Mouse (Mus musculus): ENCODE results near the gene Stk11.
A peak's percentile ranks its signal among the peaks of the same experiment; 100 is the strongest.

Stk11 gene

DNA sequence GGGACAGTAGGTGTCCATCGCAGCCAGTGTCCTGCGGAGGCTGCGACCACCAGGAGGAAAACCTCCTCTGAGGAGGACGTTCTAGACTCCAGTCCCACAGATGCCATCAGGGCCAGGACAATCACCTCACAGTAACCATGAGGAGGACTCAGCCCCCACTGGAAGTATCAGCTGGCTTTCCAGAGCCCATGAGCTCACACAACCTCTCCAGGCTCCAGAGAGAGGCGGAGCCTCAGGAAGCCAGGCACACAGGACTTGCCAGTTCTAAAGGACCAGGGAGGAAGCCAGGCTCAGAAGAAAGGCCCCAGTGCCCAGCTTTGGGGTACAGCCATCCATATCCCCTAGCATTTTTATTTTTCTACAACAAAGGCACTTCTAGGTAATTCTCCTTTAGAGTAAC is 20.1 kb upstream of the Stk11 start:
- no peak for DNase-seq (ENCODE audit: low read depth)

DNA sequence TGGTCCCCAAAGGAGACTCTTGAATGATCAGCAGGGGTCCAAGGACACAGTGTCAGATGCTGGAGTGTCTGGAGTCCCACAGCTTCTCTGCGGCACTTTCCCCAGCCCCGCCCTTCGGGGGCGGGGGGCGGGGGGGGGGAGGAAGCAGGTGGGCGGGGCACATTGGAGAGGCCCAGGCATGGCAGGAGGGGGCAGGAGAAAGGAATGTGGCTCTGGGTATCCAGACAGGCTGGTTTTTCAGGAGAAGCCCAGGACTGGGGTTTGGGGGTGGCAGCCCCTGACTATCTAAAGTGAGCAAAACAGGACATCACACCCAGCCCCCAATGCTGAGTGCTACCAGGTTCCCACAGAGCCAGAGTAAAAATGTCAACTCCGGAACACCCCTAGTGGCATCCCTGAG is 18.3 kb upstream of the Stk11 start:
- no peak for DNase-seq (ENCODE audit: low read depth)

DNA sequence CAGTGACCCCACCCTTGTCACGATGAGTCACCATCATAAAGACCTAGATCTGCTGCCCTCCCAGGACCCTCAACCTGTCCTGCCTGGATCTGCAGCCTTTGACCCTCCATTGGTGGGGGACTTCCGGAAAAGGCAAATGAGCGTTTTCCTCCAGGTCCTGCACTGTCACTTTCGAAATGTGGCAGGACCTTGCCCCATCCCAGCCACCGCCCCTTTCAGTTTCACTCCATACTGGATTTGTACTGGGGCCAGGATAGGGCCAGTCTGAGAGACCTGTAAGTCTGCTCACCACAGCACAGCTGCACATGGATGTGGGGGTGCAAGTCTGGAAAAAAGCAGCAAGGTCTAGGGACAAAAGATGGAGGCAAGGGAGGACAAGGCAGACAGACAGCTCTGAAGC is 17.0 kb upstream of the Stk11 start:
- no peak for DNase-seq (ENCODE audit: low read depth)

- no peak for DNase-seq (ENCODE audit: low read depth)
Measured at GRCm38 (mm10) chr10:80100982-80101381, 14.6 kb upstream of the Stk11 start.

DNA sequence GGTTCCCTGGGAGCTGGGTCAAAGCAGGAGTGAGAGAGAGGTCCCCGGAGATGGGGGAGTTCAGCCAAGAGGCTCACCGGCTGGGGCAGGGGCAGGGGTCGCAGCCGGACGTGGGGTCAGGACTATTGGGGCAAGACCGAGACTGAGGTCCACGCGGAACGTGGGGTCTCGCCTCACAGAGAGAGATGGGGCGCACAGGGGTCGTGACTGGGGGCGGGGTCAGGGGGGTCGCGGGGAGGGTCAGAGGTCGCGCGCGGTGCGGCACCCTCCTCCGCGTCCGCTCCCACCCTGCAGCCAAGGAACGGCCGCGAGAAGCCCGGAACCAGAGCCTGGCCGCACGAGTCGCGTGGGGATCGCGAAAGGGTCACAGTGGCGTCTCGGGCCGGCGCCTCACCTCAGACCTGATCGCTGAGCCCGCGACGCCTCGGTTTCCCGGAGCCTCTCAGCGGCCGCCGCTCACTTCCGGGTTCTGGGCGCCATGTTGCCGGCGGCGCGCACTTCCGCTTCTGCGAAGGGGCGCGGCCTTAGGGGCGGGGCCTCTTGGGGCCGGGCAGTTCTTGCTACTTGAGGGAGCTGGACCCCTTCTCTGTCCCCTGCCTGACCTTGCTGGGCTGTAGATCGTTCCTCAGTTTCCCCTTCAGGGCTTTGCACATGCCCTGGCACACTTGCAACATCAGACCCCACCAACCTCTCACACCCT is 13.2 kb upstream of the Stk11 start:
- peak; percentile 84 for DNase-seq (ENCODE audit: low read depth)

- DNase-seq (ENCODE audit: low read depth) = no peak
Measured at GRCm38 (mm10) chr10:80103032-80103431, 12.6 kb upstream of the Stk11 start.

- no peak for DNase-seq (ENCODE audit: low read depth)
Measured at GRCm38 (mm10) chr10:80104181-80104580, 11.4 kb upstream of the Stk11 start.

GRCm38 (mm10) chr10:80105460-80105859 is 10.1 kb upstream of the Stk11 start, which contains the start of gene Sbno2:
Gene Sbno2, minus strand, starts transcription at chr10:80105571.
- no peak for DNase-seq (ENCODE audit: low read depth)

- DNase-seq (ENCODE audit: low read depth) = no peak
Measured at GRCm38 (mm10) chr10:80105926-80106325, 9.7 kb upstream of the Stk11 start.

GRCm38 (mm10) chr10:80107678-80108077 is 7.9 kb upstream of the Stk11 start:
- DNase-seq (ENCODE audit: low read depth) = no peak

- peak; percentile 93 for DNase-seq (ENCODE audit: low read depth)
Measured at GRCm38 (mm10) chr10:80114341-80115284, 990 bp upstream of the Stk11 start.

DNA sequence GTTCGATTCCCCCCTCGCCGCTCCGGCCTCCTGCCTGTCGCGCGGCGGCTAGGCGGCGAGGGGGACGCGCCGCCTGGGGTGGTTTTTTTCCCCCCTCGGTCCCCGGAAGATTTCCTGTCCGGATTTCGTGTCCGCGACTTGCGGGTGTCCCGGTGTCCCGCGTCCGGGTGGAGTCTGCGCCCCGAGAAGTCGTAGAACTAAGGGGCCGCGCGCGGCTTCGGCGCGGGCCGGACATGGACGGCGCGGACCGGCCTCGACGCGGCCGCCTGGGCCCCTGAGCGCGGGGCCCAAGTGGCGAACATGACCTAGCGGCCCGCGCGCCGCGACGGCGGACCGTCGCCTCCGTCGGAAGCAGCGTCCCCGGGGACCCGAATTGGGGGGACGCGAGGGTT is 337 bp downstream of the Stk11 start:
- no peak for DNase-seq (ENCODE audit: low read depth)

DNA sequence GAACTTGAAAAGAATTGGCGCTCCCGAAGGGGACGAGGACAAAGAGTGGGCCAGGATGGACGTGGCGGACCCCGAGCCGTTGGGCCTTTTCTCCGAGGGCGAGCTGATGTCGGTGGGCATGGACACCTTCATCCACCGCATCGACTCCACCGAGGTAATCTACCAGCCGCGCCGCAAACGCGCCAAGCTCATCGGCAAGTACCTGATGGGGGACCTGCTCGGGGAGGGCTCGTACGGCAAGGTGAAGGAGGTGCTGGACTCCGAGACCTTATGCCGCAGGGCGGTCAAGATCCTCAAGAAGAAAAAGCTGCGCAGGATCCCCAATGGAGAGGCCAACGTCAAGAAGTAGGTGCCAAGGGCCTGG is 942 bp downstream of the Stk11 start:
- DNase-seq (ENCODE audit: low read depth) = no peak

DNA sequence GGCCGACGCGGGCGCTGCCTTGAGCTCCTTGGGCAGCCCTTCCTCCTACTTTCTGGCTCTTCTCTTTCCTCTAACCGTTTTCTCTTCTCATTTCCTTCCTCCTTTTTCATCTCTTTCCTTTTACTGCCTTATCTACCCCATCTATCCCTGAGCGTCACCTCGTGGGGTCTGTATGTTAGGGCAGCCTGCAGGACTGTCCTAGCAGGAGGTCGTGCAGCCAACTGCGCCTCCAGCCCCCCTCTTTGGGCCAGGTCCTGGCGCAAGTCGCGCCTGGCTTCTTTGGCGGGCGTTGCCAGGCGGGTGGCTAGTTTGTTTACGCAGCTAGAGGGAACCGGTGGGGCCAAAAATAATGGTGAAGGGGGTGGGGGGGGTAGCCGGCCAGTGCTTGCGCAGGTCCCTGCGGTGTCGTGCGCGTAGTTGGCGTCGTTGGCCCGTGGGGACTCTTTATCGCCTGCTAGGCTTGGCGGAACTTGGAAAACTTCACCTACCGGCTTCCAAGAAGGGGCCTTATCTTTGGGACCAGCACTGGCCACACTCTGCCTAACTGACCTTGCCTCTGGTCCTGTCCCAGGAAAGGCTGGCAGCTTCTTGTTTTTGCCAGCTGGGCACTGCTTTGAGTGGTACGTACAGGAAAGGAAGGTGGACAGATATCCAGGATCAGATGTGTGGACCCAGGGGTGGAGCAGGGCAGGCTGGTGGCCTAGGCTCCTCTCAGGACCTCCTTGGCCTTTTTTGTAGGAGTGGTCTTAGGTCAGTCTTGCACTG is 1.5 kb downstream of the Stk11 start:
- DNase-seq (ENCODE audit: low read depth) = peak; percentile 66

DNA sequence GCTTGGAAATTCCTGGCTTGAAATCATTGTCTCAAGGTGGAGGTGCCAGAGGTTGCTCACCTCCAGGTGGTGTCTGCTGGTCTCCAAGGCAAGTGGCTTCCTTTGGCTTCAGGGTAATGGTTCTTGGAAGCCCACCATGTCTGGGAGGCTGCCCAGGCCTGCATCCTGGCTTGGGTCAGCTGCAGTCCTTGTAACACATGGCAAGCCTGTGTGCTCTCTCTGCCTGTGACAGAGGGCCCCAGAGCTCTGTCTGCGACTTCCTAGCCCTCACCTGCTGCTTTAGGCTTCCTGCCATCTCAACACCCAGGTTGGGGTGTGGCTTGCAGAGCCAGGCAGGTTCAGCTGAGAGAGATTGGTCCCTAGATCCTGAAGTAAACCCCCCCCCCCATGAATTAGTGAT is 2.1 kb downstream of the Stk11 start:
- DNase-seq (ENCODE audit: low read depth) = no peak

- DNase-seq (ENCODE audit: low read depth) = no peak
Measured at GRCm38 (mm10) chr10:80118552-80118951, 2.9 kb downstream of the Stk11 start.

DNA sequence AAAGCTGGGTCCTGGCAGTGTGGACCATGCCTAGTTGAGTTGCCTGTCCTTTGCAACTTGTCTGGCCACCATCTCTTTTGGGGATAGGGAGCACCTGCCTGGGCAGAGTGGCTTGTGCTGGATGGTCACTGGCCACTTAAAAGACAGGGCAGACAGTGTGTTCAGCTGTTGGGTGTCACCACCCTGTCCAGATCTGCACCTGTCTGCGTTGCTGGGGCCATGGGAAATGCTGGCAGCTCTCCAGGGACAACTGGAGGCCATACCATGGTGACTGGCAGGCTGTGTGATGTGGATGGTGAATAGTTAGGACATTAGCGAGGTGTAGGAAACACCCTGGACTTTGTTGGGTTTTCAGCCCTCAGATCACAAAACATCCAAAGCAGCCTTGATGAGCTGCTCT is 4.5 kb downstream of the Stk11 start:
- DNase-seq (ENCODE audit: low read depth) = no peak

GRCm38 (mm10) chr10:80121639-80122038 is 6.0 kb downstream of the Stk11 start:
- DNase-seq (ENCODE audit: low read depth) = peak; percentile 27

GRCm38 (mm10) chr10:80123932-80124562 is 8.4 kb downstream of the Stk11 start:
- no peak for DNase-seq (ENCODE audit: low read depth)

DNA sequence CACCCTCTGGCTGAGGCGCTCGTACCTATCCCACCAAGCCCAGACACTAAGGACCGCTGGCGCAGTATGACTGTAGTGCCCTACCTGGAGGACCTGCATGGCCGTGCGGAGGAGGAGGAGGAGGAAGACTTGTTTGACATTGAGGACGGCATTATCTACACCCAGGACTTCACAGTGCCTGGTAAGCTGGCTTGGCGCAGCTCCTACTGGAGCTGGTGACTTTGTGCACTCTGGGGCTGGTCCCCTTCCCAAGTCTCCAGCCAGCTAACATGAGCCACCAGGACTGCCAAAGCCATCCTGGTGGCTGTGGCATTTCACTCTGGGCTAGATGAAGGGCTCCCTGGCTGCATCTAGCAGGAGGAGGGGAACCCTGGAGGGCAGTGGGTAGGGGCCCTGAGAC is 12.3 kb downstream of the Stk11 start:
- no peak for DNase-seq (ENCODE audit: low read depth)

DNA sequence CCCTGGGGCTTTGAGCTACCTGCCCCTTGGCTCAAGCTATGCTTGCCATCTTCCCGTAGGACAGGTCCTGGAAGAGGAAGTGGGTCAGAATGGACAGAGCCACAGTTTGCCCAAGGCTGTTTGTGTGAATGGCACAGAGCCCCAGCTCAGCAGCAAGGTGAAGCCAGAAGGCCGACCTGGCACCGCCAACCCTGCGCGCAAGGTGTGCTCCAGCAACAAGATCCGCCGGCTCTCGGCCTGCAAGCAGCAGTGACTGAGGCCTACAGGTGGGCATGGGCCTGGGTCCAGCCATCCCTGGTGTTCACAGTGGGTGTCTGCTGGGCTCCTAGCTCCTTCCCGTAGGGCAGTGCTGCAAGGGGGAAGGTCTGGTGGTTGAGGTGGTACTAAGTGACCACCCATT is 14.2 kb downstream of the Stk11 start:
- no peak for DNase-seq (ENCODE audit: low read depth)

GRCm38 (mm10) chr10:80130403-80131031 is 14.9 kb downstream of the Stk11 start:
- DNase-seq (ENCODE audit: low read depth) = no peak
